Mouse (Mus musculus) CH12.LX (cell line): ENCODE measurements around the gene Srrm1. TPM values are rescaled to one million over a fixed set of nuclear protein-coding genes. Genes with fewer than 3 reads are reported as not detected.

ENCODE experiments used
- DNase-seq: peaks from one replicate; pipeline ENCODE4 v3.0.0-alpha.2; 2013; ENCODE audit errors: extremely low read depth
- H3K27ac ChIP-seq: 2 replicates; pipeline ENCODE4 v1.5.1; 2012; ENCODE audit warnings: low read depth, mild to moderate bottlenecking, control low read depth, moderate library complexity; ENCODE audit not compliant: insufficient read depth
- H3K27me3 ChIP-seq: replicated peaks from 2 replicates; pipeline ENCODE3; 2012; ENCODE audit warnings: inconsistent platforms
- H3K36me3 ChIP-seq, 2 experiments: replicated peaks in 1 of 2; 2 replicates each; pipeline versions ENCODE3 to v1.6.1; 2012; ENCODE audit warnings: inconsistent platforms in 1 of 2, low read length in 1 of 2, mild to moderate bottlenecking in 1 of 2, mixed read lengths in 1 of 2, moderate library complexity in 1 of 2; ENCODE audit not compliant: control insufficient read depth in 1 of 2, insufficient read depth in 1 of 2
- H3K4me1 ChIP-seq, 2 experiments: 2 replicates each; pipeline ENCODE4 v1.6.1; 2012; ENCODE audit warnings: inconsistent platforms in 1 of 2, moderate library complexity in 1 of 2; ENCODE audit not compliant: insufficient read depth in 2 of 2, control insufficient read depth in 1 of 2
- H3K4me2 ChIP-seq: 2 replicates; pipeline ENCODE4 v1.6.1; 2012; ENCODE audit warnings: low read depth, mild to moderate bottlenecking, control low read depth; ENCODE audit not compliant: poor library complexity, insufficient read depth, severe bottlenecking
- H3K4me3 ChIP-seq, 3 experiments: fragments of 150-350 bp in 1 of 3; sonication (generic) in 1 of 3; replicated peaks in 1 of 3; 2 replicates each; pipeline versions ENCODE3 to v1.5.1; 2011 to 2012; ENCODE audit warnings: low read depth in 2 of 3, low read length in 2 of 3, mild to moderate bottlenecking in 2 of 3, moderate library complexity in 2 of 3, control low read depth in 1 of 3, improper control_type of control experiment in 1 of 3, inconsistent platforms in 1 of 3, mixed read lengths in 1 of 3; ENCODE audit not compliant: poor library complexity in 1 of 3
- H3K79me2 ChIP-seq: replicated peaks from 2 replicates; pipeline ENCODE4 v1.6.1; 2012; ENCODE audit warnings: mild to moderate bottlenecking, moderate library complexity; ENCODE audit not compliant: control insufficient read depth, poor library complexity, insufficient read depth, severe bottlenecking; ENCODE audit errors: extremely low read depth
- H3K9ac ChIP-seq: 2 replicates; pipeline ENCODE4 v1.6.1; 2012; ENCODE audit warnings: low read depth, mild to moderate bottlenecking, control low read depth, moderate library complexity; ENCODE audit not compliant: insufficient read depth
- H3K9me3 ChIP-seq: replicated peaks from 2 replicates; pipeline ENCODE3; 2012; ENCODE audit warnings: low read length, inconsistent platforms, mixed read lengths
- BHLHE40 ChIP-seq: IDR thresholded peaks from 2 replicates; pipeline ENCODE4 v1.6.1; 2011; ENCODE audit warnings: mild to moderate bottlenecking, low read depth, low read length, improper control_type of control experiment
- CHD2 ChIP-seq: IDR thresholded peaks from 2 replicates; pipeline ENCODE4 v1.6.1; 2011; ENCODE audit warnings: low read length, improper control_type of control experiment
- ELF1 ChIP-seq: IDR thresholded peaks from 2 replicates; pipeline ENCODE4 v1.6.1; 2014; ENCODE audit warnings: low read depth, mild to moderate bottlenecking, inconsistent platforms, low read length, improper control_type of control experiment
- HCFC1 ChIP-seq: IDR thresholded peaks from 2 replicates; pipeline ENCODE4 v1.6.1; 2012; ENCODE audit warnings: low read depth, mild to moderate bottlenecking, inconsistent platforms, low read length, improper control_type of control experiment
- IRF4 ChIP-seq: IDR thresholded peaks from 2 replicates; pipeline ENCODE4 v1.6.1; 2014; ENCODE audit warnings: low read depth, mild to moderate bottlenecking, inconsistent platforms, low read length, improper control_type of control experiment
- MAX ChIP-seq: IDR thresholded peaks from 2 replicates; pipeline ENCODE4 v1.6.1; 2011; ENCODE audit warnings: low read length, improper control_type of control experiment
- MYC ChIP-seq: IDR thresholded peaks from 2 replicates; pipeline ENCODE4 v1.6.1; 2011; ENCODE audit warnings: low read depth, mild to moderate bottlenecking, improper control_type of control experiment, low read length
- NELFE ChIP-seq: IDR thresholded peaks from 2 replicates; pipeline ENCODE4 v1.6.1; 2011; ENCODE audit warnings: low read depth, low read length, improper control_type of control experiment
- RAD21 ChIP-seq: IDR thresholded peaks from 2 replicates; pipeline ENCODE4 v1.6.1; 2011; ENCODE audit warnings: low read depth, mild to moderate bottlenecking, low read length, improper control_type of control experiment, moderate library complexity
- RCOR1 ChIP-seq: conservative IDR thresholded peaks from 2 replicates; pipeline ENCODE4 v1.6.1; 2012; ENCODE audit warnings: low read depth, mild to moderate bottlenecking, inconsistent platforms, low read length, improper control_type of control experiment
- SIN3A ChIP-seq: IDR thresholded peaks from 2 replicates; pipeline ENCODE4 v1.6.1; 2012; ENCODE audit warnings: low read length, improper control_type of control experiment, inconsistent platforms
- USF1 ChIP-seq: IDR thresholded peaks from 2 replicates; pipeline ENCODE4 v1.6.1; 2014; ENCODE audit warnings: low read depth, mild to moderate bottlenecking, inconsistent platforms, low read length, improper control_type of control experiment
- USF2 ChIP-seq: conservative IDR thresholded peaks from 2 replicates; pipeline ENCODE4 v1.6.1; 2011; ENCODE audit warnings: low read depth, low read length, improper control_type of control experiment
- ZC3H11A ChIP-seq: IDR thresholded peaks from 2 replicates; pipeline ENCODE4 v1.6.1; 2012; ENCODE audit warnings: low read depth, mild to moderate bottlenecking, inconsistent platforms, low read length, improper control_type of control experiment
- ZMIZ1 ChIP-seq: IDR thresholded peaks from 2 replicates; pipeline ENCODE4 v1.6.1; 2012; ENCODE audit warnings: low read depth, mild to moderate bottlenecking, inconsistent platforms, low read length, improper control_type of control experiment
- dilution Hi-C: fragments of 300-500 bp; cut with MboI; formaldehyde crosslinking; loops from 2 replicates; pipeline ENCODE4 v1.14.3; 2020; ENCODE audit warnings: low sequenced_read_pairs; ENCODE audit not compliant: extremely low pct_unique_long_range_greater_than_20kb, extremely low pct_ligation_motif_present
- in situ Hi-C: fragments of 300-500 bp; cut with MboI; formaldehyde crosslinking; loops from 3 replicates; pipeline ENCODE4 v1.14.3; 2019; ENCODE audit warnings: low sequenced_read_pairs, low pct_ligation_motif_present, low pct_unique_long_range_greater_than_20kb, mixed read lengths
- polyA plus RNA-seq: library from polyadenylated mRNA; unstranded; fragments of >175 nt; gene quantifications from 2 replicates; pipeline ENCODE4 v1.2.1, GENCODE M21; 2012; ENCODE audit warnings: low read depth; ENCODE audit not compliant: insufficient read length
- total RNA-seq, 2 experiments: library from RNA; depleted of rRNA; stranded (reverse); fragments of 300-350 nt in 1 of 2; fragments of >200 nt in 1 of 2; gene quantifications; 2 replicates each; pipeline ENCODE4 v1.2.3; 2012 to 2014

The Srrm1 gene
- total and polyA plus RNA-seq, 3 experiments: 14.2 to 180 (median 23.6) TPM

DNA sequence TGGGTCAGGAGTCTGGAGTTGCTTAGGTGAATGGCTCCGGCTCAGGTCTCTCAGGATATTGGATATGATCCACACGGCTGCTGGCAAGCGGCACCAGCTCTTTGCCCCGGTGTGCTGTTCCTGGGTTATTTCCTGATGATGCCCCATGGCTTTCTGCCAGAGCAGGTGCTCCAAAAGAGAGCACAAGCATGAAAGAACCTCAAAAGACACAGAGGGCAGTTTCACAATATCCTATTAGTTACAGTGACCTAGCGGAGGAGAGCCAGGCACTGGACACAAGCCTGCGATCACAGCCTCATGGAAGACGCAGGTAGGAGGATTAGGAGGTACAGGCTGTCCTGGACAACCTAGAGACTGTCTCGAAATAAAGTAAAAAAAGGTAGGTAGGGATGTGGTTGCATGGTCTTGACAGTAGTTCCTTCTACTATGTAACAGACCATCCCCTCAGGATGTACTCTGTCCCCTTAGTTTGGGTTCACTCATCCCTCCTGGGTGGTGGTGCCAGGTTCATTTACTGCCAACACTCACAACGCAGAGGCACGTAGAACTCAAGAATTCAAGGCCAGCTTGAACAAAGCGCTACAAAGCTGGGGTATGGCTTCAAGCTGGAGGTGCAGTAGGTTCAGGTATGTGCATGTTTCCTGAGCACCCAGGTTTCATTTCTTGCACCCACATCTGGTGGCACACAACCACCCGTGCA is 4.2 kb upstream of the Srrm1 start:
- no peak for DNase-seq
- H3K4me2 ChIP-seq: no peak overlapping the region
- in situ Hi-C loops: no loop called here

DNA sequence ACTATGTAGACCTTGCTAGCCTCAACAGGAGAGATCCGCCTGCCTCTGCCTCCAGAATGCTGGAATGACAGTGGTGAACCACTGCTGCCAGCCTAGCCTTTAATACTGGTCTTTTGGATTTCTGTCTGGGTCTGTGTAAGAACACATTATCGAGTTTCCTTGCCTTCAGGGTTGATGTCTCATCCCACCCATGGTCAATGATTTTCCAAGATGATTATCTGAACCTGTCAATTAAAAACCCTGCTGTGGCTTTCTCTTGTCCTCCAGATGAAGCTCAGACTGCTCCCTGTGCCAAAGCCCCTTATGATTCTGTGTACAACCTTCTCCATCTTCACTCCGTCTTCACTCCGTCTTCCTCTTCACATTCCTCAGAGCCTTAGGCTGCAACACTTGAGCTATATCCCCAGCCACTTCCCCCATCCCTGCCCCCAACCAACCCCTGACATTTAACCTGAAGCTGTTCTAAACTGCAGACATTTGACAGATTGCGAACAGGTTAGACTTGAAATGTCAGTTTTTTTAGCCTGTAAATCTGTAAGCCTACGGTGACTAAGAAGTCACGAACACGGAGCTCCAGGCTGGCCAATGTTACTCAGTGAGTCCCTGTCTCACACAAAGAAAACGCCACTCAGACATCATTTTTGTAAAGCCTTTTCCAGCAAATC is 2.9 kb upstream of the Srrm1 start:
- Histone ChIP-seq H3K4me1 (peaks cover 2 to 16% of the 10 kb centered on the region in 2 experiments; a peak in 3 of 4 replicates), H3K79me2 (peaks cover 18% of the 10 kb centered on the region), H3K9ac (no peak overlapping the region), H3K27ac (no peak overlapping the region), H3K4me3 (no peak overlapping the region), H3K36me3 (peaks cover 0 to 2% of the 10 kb centered on the region in 2 experiments), H3K4me2 (no peak overlapping the region), H3K27me3 (peaks cover 6% of the 10 kb centered on the region), H3K9me3 (no peaks in the 10 kb centered on the region)
- no peak for DNase-seq
- dilution Hi-C loops: no loop called here
- TF ChIP-seq CHD2 (no peak), MYC (no peak), RAD21 (no peak), USF2 (no peak), ZC3H11A (no peak), MAX (no peak), USF1 (no peak), ZMIZ1 (no peak), RCOR1 (no peak), HCFC1 (no peak)
- in situ Hi-C loops: no loop called here

More for the DNA sequence above, 4.2 kb upstream of the Srrm1 start:
- Histone ChIP-seq H3K9me3 (no peaks in the 10 kb centered on the region), H3K79me2 (peaks cover 5% of the 10 kb centered on the region), H3K27me3 (peaks cover 12% of the 10 kb centered on the region), H3K4me3 (no peak overlapping the region), H3K27ac (no peak overlapping the region), H3K9ac (no peak overlapping the region), H3K4me1 (peaks cover 4 to 7% of the 10 kb centered on the region in 2 experiments; a peak in 3 of 4 replicates), H3K36me3 (no peaks in the 10 kb centered on the region)
- dilution Hi-C loops: no loop called here
- TF ChIP-seq NELFE (no peak), SIN3A (no peak), IRF4 (no peak), ZC3H11A (no peak), BHLHE40 (no peak), USF2 (no peak), ELF1 (no peak), USF1 (no peak)
